Mouse (Mus musculus) heart, adult 8-10 months (tissue): ENCODE results near the gene Aqp7. TPM values are rescaled to one million over a fixed set of nuclear protein-coding genes. Genes with fewer than 3 reads are reported as not detected.
A peak's percentile ranks its signal among the peaks of the same experiment; 100 is the strongest.

ENCODE experiments used
- DNase-seq: peaks from one replicate; pipeline ENCODE4 v3.0.0; 2022; ENCODE audit warnings: low spot score
- microRNA-seq: library from miRNA; unstranded; fragments of <30 nt; microRNA quantifications from one replicate; pipeline ENCODE4 v1.2.0, GENCODE M21; 2022
- total RNA-seq, 4 experiments: library from RNA; stranded (reverse); gene quantifications; 2 replicates each; pipeline ENCODE4 v1.2.4; 2022

The Aqp7 gene
- total RNA-seq, 4 experiments from 2014 or later: 24.2 to 36.7 (median 31.4) TPM

GRCm38 (mm10) chr4:41000271-41000670 lies 47.7 kb downstream of the Aqp7 start:
- no peak for DNase-seq

GRCm38 (mm10) chr4:40997916-40998315 lies 50.0 kb downstream of the Aqp7 start:
- DNase-seq: no peak

- no peak for DNase-seq
Measured at GRCm38 (mm10) chr4:40996302-40996701, 51.6 kb downstream of the Aqp7 start.

DNA sequence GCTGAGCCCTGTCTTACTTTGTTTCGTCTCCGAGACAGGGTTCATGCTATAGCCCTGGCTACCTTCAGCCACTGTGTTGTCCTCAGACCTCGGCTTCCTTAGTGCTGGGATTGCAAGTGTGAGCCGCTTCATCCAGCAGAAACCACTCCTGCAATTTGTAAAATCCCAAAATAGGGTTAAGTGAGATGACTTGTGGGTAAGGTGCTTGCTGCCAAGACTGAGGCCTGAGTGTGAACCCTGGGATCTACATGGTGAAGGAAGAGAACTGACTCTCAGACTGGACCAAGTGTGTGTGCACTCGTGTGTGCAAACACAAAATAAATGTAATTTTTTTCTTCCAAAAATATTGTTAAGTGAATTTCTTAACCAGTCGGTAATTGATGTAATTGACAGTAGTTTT lies 58.3 kb downstream of the Aqp7 start:
- DNase-seq: no peak

- DNase-seq: peak; percentile 68
Measured at GRCm38 (mm10) chr4:40983686-40984085, 64.3 kb downstream of the Aqp7 start.

Small RNAs within 50 kb of the gene (microRNA-seq; reads per million reads assigned to microRNA genes)
- not detected for gene Mir3094

Other genes with a start within 250 kb of the Aqp7 start
- 10 to 100 TPM; 53.9 to 60.3 (median 57.4) TPM for gene B4galt1, start 194.1 kb downstream of the Aqp7 start, total RNA-seq
- 1 to 10 TPM in 1 of 4 experiments, under 1 TPM in 2, not detected in 1; 0.82 to 1.3 (median 0.94) TPM for gene Spink4, start 128.1 kb downstream of the Aqp7 start, total RNA-seq
- gene Bag1, start 99.8 kb downstream of the Aqp7 start, total RNA-seq: 100 to 1,000 TPM; 252 to 291 (median 269) TPM
- gene Chmp5, start 99.7 kb downstream of the Aqp7 start, total RNA-seq: 10 to 100 TPM; 32.2 to 39.2 (median 37.1) TPM
- gene Nfx1, start 77.2 kb downstream of the Aqp7 start, total RNA-seq: 10 to 100 TPM; 18.8 to 24.0 (median 21.1) TPM
- gene Aqp3, start 50.0 kb upstream of the Aqp7 start, total RNA-seq: not detected
- 10 to 100 TPM; 17.5 to 20.6 (median 18.8) TPM for gene Nol6, start 76.3 kb upstream of the Aqp7 start, total RNA-seq
- gene Ube2r2, start 87.6 kb upstream of the Aqp7 start, total RNA-seq: 100 to 1,000 TPM; 124 to 155 (median 142) TPM
- 10 to 100 TPM; 52.5 to 65.4 (median 57.5) TPM for gene Ubap2, start 227.0 kb upstream of the Aqp7 start, total RNA-seq